Mouse (Mus musculus) brain, embryonic 14.5 days (tissue): ENCODE results near the gene Cldnd2.

ENCODE experiments used
- CTCF ChIP-seq: fragments of 200-500 bp; IDR thresholded peaks from 2 replicates; pipeline ENCODE4 v1.5.1; 2012; ENCODE audit warnings: inconsistent platforms, mild to moderate bottlenecking, moderate library complexity, borderline replicate concordance; ENCODE audit not compliant: insufficient read depth, insufficient read length; ENCODE audit errors: extremely low read depth
- POLR2A ChIP-seq: fragments of 200-500 bp; IDR thresholded peaks from 2 replicates; pipeline ENCODE4 v1.6.1; 2012; ENCODE audit warnings: mild to moderate bottlenecking, inconsistent platforms, borderline replicate concordance; ENCODE audit not compliant: poor library complexity, insufficient read depth, insufficient read length, severe bottlenecking; ENCODE audit errors: extremely low read depth

- TF ChIP-seq CTCF: no peak
- no peak for TF ChIP-seq POLR2A
These were observed 2.1 kb downstream of the Cldnd2 start for GRCm38 (mm10) chr7:43442684-43443083.
